Mouse (Mus musculus) stomach, embryonic 15.5 days (tissue): ENCODE data around the gene Hmgcll1. TPM values are rescaled to one million over a fixed set of nuclear protein-coding genes. Genes with fewer than 3 reads are reported as not detected.

Experiments used
- ATAC-seq: fragments of 200-750 bp; cut with Nextera tagmentation; 2 replicates; pipeline ENCODE4 v1.8.0; 2017; ENCODE audit warnings: low read depth, moderate number of reproducible peaks, moderate TSS enrichment; ENCODE audit not compliant: insufficient read depth, low FRiP score
- H3K27ac ChIP-seq: fragments of 300-500 bp; sonication (generic); 2 replicates; pipeline ENCODE4 v1.5.1; 2015; ENCODE audit warnings: mild to moderate bottlenecking, inconsistent platforms
- H3K27me3 ChIP-seq: fragments of 300-500 bp; sonication (generic); replicated peaks from 2 replicates; pipeline ENCODE4 v1.6.1; 2015; ENCODE audit warnings: inconsistent platforms
- H3K36me3 ChIP-seq: fragments of 300-500 bp; sonication (generic); 2 replicates; pipeline ENCODE4 v1.6.1; 2015; ENCODE audit warnings: inconsistent platforms
- H3K4me1 ChIP-seq: fragments of 300-500 bp; sonication (generic); 2 replicates; pipeline ENCODE4 v1.6.1; 2015; ENCODE audit warnings: inconsistent platforms
- H3K4me2 ChIP-seq: fragments of 300-500 bp; sonication (generic); 2 replicates; pipeline ENCODE4 v1.6.1; 2015; ENCODE audit warnings: mild to moderate bottlenecking, inconsistent platforms
- H3K4me3 ChIP-seq: fragments of 300-500 bp; sonication (generic); replicated peaks from 2 replicates; pipeline ENCODE4 v1.5.1; 2015; ENCODE audit warnings: inconsistent platforms
- H3K9ac ChIP-seq: fragments of 300-500 bp; sonication (generic); 2 replicates; pipeline ENCODE4 v1.6.1; 2015; ENCODE audit warnings: inconsistent platforms
- H3K9me3 ChIP-seq: fragments of 300-500 bp; sonication (generic); 2 replicates; pipeline ENCODE4 v1.6.1; 2016; ENCODE audit warnings: inconsistent platforms
- WGBS: fragments of 180-500 bp; shearing (Covaris S2); methylation state at CpG from one replicate; pipeline ENCODE4 v1.1.7; 2015; 5-methylcytosine and 5-hydroxymethylcytosine counted together
- polyA plus RNA-seq: library from polyadenylated mRNA; unstranded; fragments of >200 nt; fragmentation: Nextera tagmentation; extraction: Ambion mirVana; gene quantifications from 2 replicates; pipeline ENCODE4 v1.2.1, GENCODE M21; 2015

Gene Hmgcll1
- polyA plus RNA-seq, 1 experiment from 2014 or later, result 4.4 TPM

DNA sequence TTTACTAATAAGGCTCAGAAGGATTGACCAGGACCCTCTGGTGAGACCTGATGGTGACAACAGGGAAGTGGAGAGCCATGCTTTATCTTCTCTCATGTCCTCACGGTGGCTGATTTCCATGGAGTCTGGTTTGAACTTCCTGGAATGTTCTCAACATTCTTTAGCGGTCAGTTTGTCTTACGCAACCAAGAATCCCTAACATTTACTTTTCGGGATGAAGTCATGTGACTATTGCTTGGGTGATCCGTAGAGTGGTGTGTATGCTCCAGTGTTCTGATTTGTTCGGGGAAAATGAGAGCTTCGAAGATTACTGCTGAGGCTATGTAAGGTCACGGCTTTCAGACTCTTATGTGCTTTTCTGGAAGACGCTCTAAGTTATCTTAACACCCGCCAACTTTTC, 1.9 kb downstream of the Hmgcll1 start:
- H3K36me3 ChIP-seq, result no peaks in the 10 kb centered on the region
- H3K9me3 ChIP-seq, result no peaks in the 10 kb centered on the region
- H3K27me3 ChIP-seq, result no peaks in the 10 kb centered on the region
- WGBS, result 87% methylated on average over 10 of the region's 10 CpGs
- H3K4me3 ChIP-seq, result no peak overlapping the region
- no peak overlapping the region for H3K9ac ChIP-seq
- no peak for ATAC-seq
- no peak overlapping the region for H3K4me2 ChIP-seq
- H3K27ac ChIP-seq, result no peak overlapping the region
- 0 out of 2 replicates have a peak, but pooled peaks cover 8% of the 10 kb centered on the region for H3K4me1 ChIP-seq

GRCm38 (mm10) chr9:76023551-76023973, 8.9 kb downstream of the Hmgcll1 start:
- 70% methylated on average over 5 of the region's 5 CpGs for WGBS
- Histone ChIP-seq H3K4me2 (no peak overlapping the region), H3K4me3 (no peak overlapping the region), H3K9me3 (no peaks in the 10 kb centered on the region), H3K27me3 (no peaks in the 10 kb centered on the region), H3K9ac (no peak overlapping the region), H3K27ac (peak overlapping the region; percentile 64; the same call in 1 of the 2 replicates), H3K4me1 (0 out of 2 replicates have a peak, but pooled peaks cover 2% of the 10 kb centered on the region), H3K36me3 (no peaks in the 10 kb centered on the region)
- no peak for ATAC-seq

DNA sequence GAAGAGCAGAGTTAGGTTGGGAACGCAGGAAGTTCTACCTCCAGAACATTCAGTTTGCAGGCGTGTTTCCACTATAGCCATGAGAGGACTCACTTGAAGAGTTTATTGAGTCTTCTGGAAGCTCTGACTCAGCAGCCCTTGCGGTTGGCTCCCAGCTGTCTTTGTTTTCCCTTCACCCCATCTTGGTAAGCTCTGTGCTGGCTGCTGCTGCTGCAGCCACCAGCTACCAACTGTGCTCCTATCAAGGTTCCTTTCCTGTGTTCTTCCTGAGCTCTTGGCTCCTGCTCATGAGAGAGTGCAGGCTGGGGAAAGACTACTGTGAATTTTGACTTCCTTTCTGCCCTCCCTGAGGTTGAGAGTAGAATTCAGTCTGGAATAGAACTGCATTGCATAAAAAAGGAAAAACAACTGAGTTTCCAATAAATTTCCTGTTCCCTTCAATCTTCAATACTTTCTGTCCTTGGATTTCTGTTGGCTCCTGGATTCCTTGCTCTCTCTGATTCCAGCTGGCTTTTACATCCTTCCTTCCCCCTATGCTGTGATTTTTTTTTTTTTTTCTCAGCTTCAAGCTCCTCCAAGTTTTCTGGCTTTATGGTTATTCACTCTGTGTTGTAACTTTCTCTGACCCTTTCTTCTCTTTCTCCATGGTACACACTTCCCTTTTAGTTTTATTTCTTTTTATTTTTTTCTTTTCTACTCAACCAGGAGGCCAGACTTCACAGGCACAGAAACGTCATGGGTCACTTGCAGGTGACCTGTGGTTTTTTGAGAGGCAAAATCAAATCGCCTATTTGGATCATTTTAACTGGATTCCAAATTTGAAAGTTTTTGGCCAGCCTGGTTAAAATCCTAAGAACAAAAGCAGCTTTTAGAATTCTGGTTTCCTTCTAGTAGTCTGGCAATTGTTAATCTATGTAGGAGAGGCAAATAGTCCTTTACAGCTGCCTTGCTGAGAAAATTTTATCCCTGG, 9.9 kb downstream of the Hmgcll1 start:
- H3K9me3 ChIP-seq, result no peaks in the 10 kb centered on the region
- no peaks in the 10 kb centered on the region for H3K36me3 ChIP-seq
- peak overlapping the region; percentile 81 for H3K27ac ChIP-seq
- H3K4me1 ChIP-seq, result 0 out of 2 replicates have a peak, but pooled peaks cover 2% of the 10 kb centered on the region
- no peaks in the 10 kb centered on the region for H3K27me3 ChIP-seq
- 45% methylated on average over 5 of the region's 5 CpGs for WGBS
- H3K4me2 ChIP-seq, result no peak overlapping the region
- H3K9ac ChIP-seq, result no peak overlapping the region
- ATAC-seq, result peak; percentile 14; the same call in 1 of the 2 replicates
- H3K4me3 ChIP-seq, result no peak overlapping the region

- no peak overlapping the region for H3K27ac ChIP-seq
- WGBS, result 68% methylated on average over 16 of the region's 16 CpGs
- H3K4me2 ChIP-seq, result no peak overlapping the region
- no peaks in the 10 kb centered on the region for H3K27me3 ChIP-seq
- no peak overlapping the region for H3K4me3 ChIP-seq
- no peak for ATAC-seq
- H3K9me3 ChIP-seq, result no peaks in the 10 kb centered on the region
- no peaks in the 10 kb centered on the region for H3K36me3 ChIP-seq
- no peak overlapping the region for H3K9ac ChIP-seq
- no peaks in the 10 kb centered on the region for H3K4me1 ChIP-seq
Measured at GRCm38 (mm10) chr9:76029471-76030199, 15.0 kb downstream of the Hmgcll1 start.

DNA sequence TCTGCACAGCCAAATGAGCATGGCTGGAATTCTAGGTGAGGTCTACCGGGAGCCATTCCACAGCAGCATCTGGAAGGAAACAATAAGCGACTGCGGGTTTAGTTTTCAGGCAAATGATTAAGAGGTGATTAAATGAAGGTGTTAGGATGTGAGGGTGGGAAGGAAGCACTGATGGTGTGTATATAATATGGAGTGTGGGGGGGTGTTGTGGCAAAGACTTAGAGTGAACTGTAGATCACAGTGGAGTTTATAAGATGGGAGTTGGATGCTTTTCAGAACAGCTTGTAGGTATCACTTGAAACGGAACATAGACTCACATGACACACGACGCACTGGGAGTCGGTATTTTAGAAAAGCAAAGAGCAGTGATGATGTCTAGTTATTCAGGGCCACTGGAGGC, 20.4 kb downstream of the Hmgcll1 start:
- Histone ChIP-seq H3K4me1 (no peaks in the 10 kb centered on the region), H3K4me3 (no peak overlapping the region)
- no peak for ATAC-seq

DNA sequence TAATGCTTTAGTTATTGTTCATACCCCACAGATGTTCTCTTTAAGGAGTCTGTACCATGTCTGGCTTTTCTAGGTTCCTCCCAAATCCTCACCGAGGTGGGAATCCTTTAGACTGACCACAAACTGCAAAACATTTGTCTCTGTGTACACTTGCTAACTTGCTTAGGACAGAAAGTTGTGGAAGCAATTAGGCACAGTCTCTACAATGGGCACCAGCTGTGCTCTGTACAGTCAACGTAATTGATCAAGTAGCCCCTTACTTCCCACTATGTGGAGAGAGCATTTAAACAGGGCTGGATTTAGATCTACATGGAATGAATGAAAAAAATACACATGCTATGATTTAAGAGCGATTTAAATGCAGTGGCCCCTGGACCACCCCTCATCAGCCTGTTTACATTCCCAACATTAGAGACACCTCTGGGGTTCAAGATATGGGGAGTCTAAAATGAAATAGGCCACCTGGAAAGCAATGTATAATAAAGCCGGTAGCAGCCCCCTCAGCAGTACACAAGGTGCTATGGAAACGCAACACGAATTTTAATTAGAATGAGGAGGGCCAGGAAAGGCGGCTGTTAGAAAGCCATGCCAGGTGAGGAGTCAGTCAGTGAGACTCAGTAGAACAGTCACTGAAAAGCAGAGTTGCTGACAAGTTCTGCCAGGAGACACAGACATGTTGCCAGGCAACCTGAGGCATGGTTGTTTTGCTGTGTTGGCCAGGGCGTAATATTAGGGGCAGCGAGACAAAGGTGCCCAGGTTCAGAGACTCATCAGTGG, 23.9 kb downstream of the Hmgcll1 start:
- Histone ChIP-seq H3K9me3 (no peaks in the 10 kb centered on the region), H3K9ac (no peak overlapping the region), H3K27ac (no peak overlapping the region), H3K36me3 (no peaks in the 10 kb centered on the region), H3K27me3 (no peaks in the 10 kb centered on the region), H3K4me2 (no peak overlapping the region), H3K4me1 (no peaks in the 10 kb centered on the region), H3K4me3 (no peak overlapping the region)
- ATAC-seq, result no peak
- 54% methylated on average over 9 of the region's 9 CpGs for WGBS

More for the DNA sequence above, 20.4 kb downstream of the Hmgcll1 start:
- Histone ChIP-seq H3K9me3 (no peaks in the 10 kb centered on the region), H3K4me2 (no peak overlapping the region), H3K27ac (no peak overlapping the region), H3K27me3 (no peaks in the 10 kb centered on the region), H3K36me3 (no peaks in the 10 kb centered on the region), H3K9ac (no peak overlapping the region)
- WGBS, result 48% methylated on average over 7 of the region's 7 CpGs

DNA sequence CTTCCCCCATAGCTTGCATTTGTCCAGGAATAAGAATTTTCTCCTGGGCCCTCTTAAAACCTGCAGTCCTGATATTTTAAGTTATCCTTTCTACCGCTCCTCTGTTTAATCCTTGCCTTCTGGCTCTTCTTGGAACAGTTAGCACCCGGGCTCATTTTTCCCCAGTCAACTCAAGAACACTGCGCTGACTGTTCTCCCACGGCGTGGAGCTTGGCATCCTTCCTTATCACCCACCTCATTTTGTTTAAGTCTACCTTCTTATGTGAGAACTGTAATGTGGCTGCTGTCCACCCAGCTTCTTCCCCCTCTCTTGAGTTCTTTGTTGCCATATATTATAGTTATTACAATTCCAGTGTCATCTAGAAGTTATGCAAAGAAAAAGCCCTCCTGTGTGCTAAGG, 25.1 kb downstream of the Hmgcll1 start:
- Histone ChIP-seq H3K27me3 (no peaks in the 10 kb centered on the region), H3K4me1 (no peaks in the 10 kb centered on the region), H3K27ac (no peak overlapping the region), H3K4me3 (no peak overlapping the region), H3K9me3 (no peaks in the 10 kb centered on the region), H3K36me3 (no peaks in the 10 kb centered on the region), H3K9ac (no peak overlapping the region), H3K4me2 (no peak overlapping the region)
- ATAC-seq, result no peak
- 73% methylated on average over 5 of the region's 5 CpGs for whole genome bisulfite sequencing

- Histone ChIP-seq H3K4me1 (no peaks in the 10 kb centered on the region), H3K27ac (no peak overlapping the region), H3K36me3 (no peaks in the 10 kb centered on the region), H3K4me2 (no peak overlapping the region), H3K9ac (no peak overlapping the region), H3K4me3 (no peak overlapping the region), H3K9me3 (no peaks in the 10 kb centered on the region), H3K27me3 (no peaks in the 10 kb centered on the region)
- ATAC-seq, result no peak
- 82% methylated on average over 5 of the region's 5 CpGs for WGBS
Measured at GRCm38 (mm10) chr9:76043341-76043740, 28.7 kb downstream of the Hmgcll1 start.

- ATAC-seq, result no peak
- Histone ChIP-seq H3K36me3 (no peaks in the 10 kb centered on the region), H3K4me3 (no peak overlapping the region), H3K27ac (no peak overlapping the region), H3K4me1 (no peaks in the 10 kb centered on the region), H3K27me3 (no peaks in the 10 kb centered on the region), H3K4me2 (no peak overlapping the region), H3K9me3 (no peaks in the 10 kb centered on the region), H3K9ac (no peak overlapping the region)
- WGBS, result 67% methylated on average over 3 of the region's 3 CpGs
Measured at GRCm38 (mm10) chr9:76060935-76061334, 46.3 kb downstream of the Hmgcll1 start.

DNA sequence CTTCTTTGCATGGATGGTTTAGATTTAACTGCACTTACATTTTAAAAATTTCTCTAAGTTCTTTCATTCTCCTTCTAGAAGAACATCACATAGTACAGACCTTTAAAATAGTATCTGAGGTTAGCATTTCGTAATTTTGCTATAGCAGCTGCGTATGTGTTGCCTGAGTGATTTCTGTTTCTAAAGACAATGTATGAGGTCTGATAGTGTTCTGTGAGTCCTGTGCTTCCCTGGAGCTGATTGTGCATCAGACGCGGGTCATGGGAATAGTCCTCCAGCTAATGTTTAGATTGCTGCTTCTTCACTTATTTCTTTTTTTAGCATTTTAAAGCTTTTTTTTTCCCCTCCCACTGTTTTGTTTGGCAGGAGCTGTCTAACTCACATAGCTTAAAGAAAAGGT, 46.8 kb downstream of the Hmgcll1 start:
- H3K27me3 ChIP-seq, result no peaks in the 10 kb centered on the region
- H3K4me2 ChIP-seq, result no peak overlapping the region
- H3K4me1 ChIP-seq, result no peaks in the 10 kb centered on the region
- ATAC-seq, result no peak
- no peak overlapping the region for H3K9ac ChIP-seq
- H3K4me3 ChIP-seq, result no peak overlapping the region
- no peak overlapping the region for H3K27ac ChIP-seq
- no peaks in the 10 kb centered on the region for H3K36me3 ChIP-seq
- WGBS, result 67% methylated on average over 4 of the region's 4 CpGs
- H3K9me3 ChIP-seq, result no peaks in the 10 kb centered on the region

DNA sequence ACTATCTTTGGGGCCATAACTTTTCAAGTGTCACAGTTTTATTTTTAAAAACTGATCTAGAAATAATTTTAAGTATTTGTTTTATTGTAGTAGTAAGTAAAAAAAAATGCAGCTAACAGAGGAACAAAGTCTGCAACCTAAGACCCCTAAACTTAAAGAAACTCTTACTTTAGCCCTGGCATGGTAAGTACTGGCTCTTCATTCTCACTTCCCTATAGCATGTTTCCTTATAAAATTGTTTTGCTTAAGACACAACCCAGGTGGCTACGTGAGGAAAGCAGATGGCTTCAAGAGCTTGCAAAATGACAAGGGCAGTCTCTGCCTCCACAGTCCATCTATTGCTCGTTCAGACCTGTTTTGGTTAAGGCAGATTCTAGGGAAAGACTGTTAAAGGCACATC, 49.5 kb downstream of the Hmgcll1 start:
- ATAC-seq, result no peak
- H3K9me3 ChIP-seq, result no peaks in the 10 kb centered on the region
- H3K4me3 ChIP-seq, result no peak overlapping the region
- H3K4me1 ChIP-seq, result no peaks in the 10 kb centered on the region
- WGBS, result 52% methylated on average over 2 of the region's 2 CpGs
- H3K27ac ChIP-seq, result no peak overlapping the region
- H3K9ac ChIP-seq, result no peak overlapping the region
- H3K4me2 ChIP-seq, result no peak overlapping the region
- H3K36me3 ChIP-seq, result no peaks in the 10 kb centered on the region
- H3K27me3 ChIP-seq, result no peaks in the 10 kb centered on the region
